Mouse (Mus musculus) heart, postnatal 0 days (tissue): ENCODE results near the gene Olfr1512.

ENCODE experiments used
- CTCF ChIP-seq: IDR thresholded peaks from 2 replicates; pipeline ENCODE4 v1.5.1; 2016; ENCODE audit warnings: antibody characterized with exemption, control low read depth, low read depth
- EP300 ChIP-seq: IDR thresholded peaks from 2 replicates; pipeline ENCODE4 v1.6.1; 2016; ENCODE audit warnings: antibody characterized with exemption, low read depth

GRCm38 (mm10) chr14:52397279-52397678 lies 18.3 kb upstream of the Olfr1512 start, which contains the start of gene Olfr1511:
- TF ChIP-seq CTCF (no peak), EP300 (no peak)
